Mouse (Mus musculus): ENCODE measurements around the gene Olfr658. TPM values are rescaled to one million over a fixed set of nuclear protein-coding genes. Genes with fewer than 3 reads are reported as not detected.

Olfr658 gene
- polyA plus RNA-seq, 1 experiment: not detected

- H3K4me3 ChIP-seq (ENCODE audit: insufficient read depth, low read depth, low read length): no peak within 1 kb of the TSS
- H3K36me3 ChIP-seq (ENCODE audit: control insufficient read depth, insufficient read depth, low read length): no peaks in the 10 kb centered on the region
- no peak within 1 kb of the TSS for H3K27ac ChIP-seq (ENCODE audit: insufficient read depth, low read depth, low read length)
- H3K4me1 ChIP-seq (ENCODE audit: control insufficient read depth, insufficient read depth, low read length): no peaks in the 10 kb centered on the region
- no peak for TF ChIP-seq CTCF (conservative IDR thresholded peaks at IDR 0.05; ENCODE audit: insufficient read depth, insufficient read length, low read depth, low read length)
- no peak for TF ChIP-seq POLR2A (IDR thresholded peaks at IDR 0.05; ENCODE audit: low read depth, low read length)
- no peaks in the 10 kb centered on the region for H3K27me3 ChIP-seq (replicated peaks; ENCODE audit: control insufficient read depth, insufficient read depth, low read length)
- no peak for DNase-seq
- WGBS: 84% methylated on average over 2 of the region's 2 CpGs
Measured at GRCm38 (mm10) chr7:104601679-104602078, 45.4 kb downstream of the Olfr658 start, which contains the start of gene Olfr655. Olfr655 (minus strand) TSS chr7:104601779.

Other genes with a start within 250 kb of the Olfr658 start
- gene Trim30c, start 246.5 kb downstream of the Olfr658 start, polyA plus RNA-seq (2012; rRNA removed): 0.09 TPM in 1 of 2 replicates, not detected in the other
- gene Trim30a, start 182.1 kb downstream of the Olfr658 start, polyA plus RNA-seq (2012; rRNA removed): 2.1 and 4.6 TPM in 2 replicates
- 0.39 and 0.92 TPM in 2 replicates for gene Trim30d, start 139.5 kb downstream of the Olfr658 start, polyA plus RNA-seq (2012; rRNA removed)
- not detected in 2 replicates for gene Olfr651, start 97.2 kb downstream of the Olfr658 start, polyA plus RNA-seq (2012; rRNA removed)
- gene Olfr652, start 86.4 kb downstream of the Olfr658 start, polyA plus RNA-seq (2012; rRNA removed): not detected in 2 replicates
- gene Olfr653, start 70.0 kb downstream of the Olfr658 start, polyA plus RNA-seq (2012; rRNA removed): not detected in 2 replicates
- gene Olfr654, start 60.3 kb downstream of the Olfr658 start, polyA plus RNA-seq (2012; rRNA removed): not detected in 2 replicates
- not detected in 2 replicates for gene Olfr655, start 45.5 kb downstream of the Olfr658 start, polyA plus RNA-seq (2012; rRNA removed)
- gene Olfr656, start 33.4 kb downstream of the Olfr658 start, polyA plus RNA-seq (2012; rRNA removed): not detected in 2 replicates
- not detected in 2 replicates for gene Olfr657, start 22.5 kb downstream of the Olfr658 start, polyA plus RNA-seq (2012; rRNA removed)
- gene Olfr659, start 19.4 kb upstream of the Olfr658 start, polyA plus RNA-seq (2012; rRNA removed): not detected in 2 replicates
- gene Olfr661, start 39.2 kb upstream of the Olfr658 start, polyA plus RNA-seq (2012; rRNA removed): not detected in 2 replicates
- gene Usp17le, start 130.2 kb upstream of the Olfr658 start, polyA plus RNA-seq (2012; rRNA removed): not detected in 2 replicates
- gene Usp17lb, start 195.3 kb upstream of the Olfr658 start, polyA plus RNA-seq (2012; rRNA removed): not detected in 2 replicates
- not detected in 2 replicates for gene Usp17la, start 209.7 kb upstream of the Olfr658 start, polyA plus RNA-seq (2012; rRNA removed)
- not detected in 2 replicates for gene Olfr665, start 230.7 kb upstream of the Olfr658 start, polyA plus RNA-seq (2012; rRNA removed)
- not detected in 2 replicates for gene Olfr666, start 248.6 kb upstream of the Olfr658 start, polyA plus RNA-seq (2012; rRNA removed)